Mouse (Mus musculus): ENCODE measurements at regions not wholly inside any gene's neighbourhood (a gene's known extent, or its start where the extent isn't known, plus 50 kb on each side); places are given as distances from the start of the nearest gene placed in this dataset.
"Not testable (repeated sequence)": the region's sequence is repeated elsewhere in the genome, so short reads cannot be mapped to it uniquely, and the experiment has no call there.

- DNase-seq = no peak
These were observed 569.0 kb downstream of the Lrriq3 start for GRCm38 (mm10) chr3:155662280-155662679.

- no peak for DNase-seq
These were observed 579.3 kb downstream of the Lrriq3 start for GRCm38 (mm10) chr3:155672558-155672957.

DNA sequence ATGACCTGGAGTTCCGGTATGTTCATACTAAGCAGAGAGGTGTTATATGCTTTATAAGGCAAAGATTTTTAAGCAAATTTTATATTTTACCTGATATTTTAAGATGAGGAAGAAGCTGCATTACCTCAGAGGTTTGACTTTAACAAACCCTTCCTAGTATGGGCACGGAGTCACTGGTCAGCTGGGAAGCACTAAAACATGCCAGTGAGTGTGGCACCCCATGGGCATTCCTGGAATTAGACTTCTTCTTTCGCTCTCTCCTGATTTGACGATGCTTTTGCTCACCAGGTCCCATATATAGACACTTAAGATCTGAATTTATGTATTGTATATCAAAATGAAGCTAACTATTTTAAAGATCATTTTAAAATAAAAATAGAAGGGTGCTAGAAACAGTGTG lies 587.0 kb downstream of the Lrriq3 start:
- DNase-seq = no peak

GRCm38 (mm10) chr3:155682921-155683813 lies 589.9 kb downstream of the Lrriq3 start:
- DNase-seq = no peak

DNA sequence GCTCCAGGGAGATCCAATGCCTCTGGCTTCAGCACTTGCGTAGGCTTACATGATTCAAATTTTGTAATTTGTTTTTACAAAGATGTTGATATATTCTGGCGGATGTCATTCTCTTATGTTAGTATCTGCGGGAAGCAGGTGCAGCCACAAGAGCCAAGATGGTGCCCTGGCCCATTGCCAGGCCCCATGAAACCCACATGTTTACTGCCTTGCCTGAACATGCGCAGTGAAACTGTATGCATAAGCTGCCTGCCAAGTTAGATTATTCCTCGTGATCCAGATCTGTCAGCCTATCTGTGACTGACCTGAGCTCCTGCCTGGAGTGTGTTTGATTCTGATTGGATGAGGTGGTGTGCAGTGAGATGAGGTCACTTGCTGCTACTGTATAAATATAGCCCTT lies 595.1 kb downstream of the Lrriq3 start:
- DNase-seq = no peak

- no peak for DNase-seq
These were observed 629.8 kb downstream of the Lrriq3 start for GRCm38 (mm10) chr3:155723011-155723510.

GRCm38 (mm10) chr3:155742421-155742820 lies 649.2 kb downstream of the Lrriq3 start:
- DNase-seq = no peak

GRCm38 (mm10) chr3:155746601-155747000 lies 653.4 kb downstream of the Lrriq3 start:
- DNase-seq = not testable (repeated sequence)

- DNase-seq = no peak
These were observed 654.3 kb downstream of the Lrriq3 start for GRCm38 (mm10) chr3:155747511-155747910.

GRCm38 (mm10) chr3:155757285-155757684 lies 664.1 kb downstream of the Lrriq3 start:
- DNase-seq = no peak

GRCm38 (mm10) chr3:155776019-155776418 lies 682.8 kb downstream of the Lrriq3 start:
- no peak for DNase-seq

DNA sequence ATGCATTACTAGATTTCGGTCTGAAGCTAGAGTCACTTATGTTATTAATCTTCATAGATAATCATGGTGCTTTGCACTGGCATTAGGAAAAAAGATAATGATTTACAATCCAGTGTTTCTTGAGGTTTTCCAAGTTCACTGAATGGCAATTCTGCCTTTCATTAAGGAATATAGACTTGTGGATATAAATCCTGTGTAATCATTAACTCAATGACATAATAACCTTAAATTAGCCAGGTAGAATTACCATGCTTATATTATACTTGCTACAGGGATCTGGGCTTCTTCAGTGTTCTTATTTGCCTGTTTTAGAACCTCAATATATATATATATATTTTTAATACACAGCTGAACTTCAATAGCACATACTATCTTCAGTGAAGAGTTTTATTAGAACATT lies 683.8 kb downstream of the Lrriq3 start:
- no peak for DNase-seq

GRCm38 (mm10) chr3:155815693-155816092 lies 722.5 kb downstream of the Lrriq3 start:
- DNase-seq = no peak

GRCm38 (mm10) chr3:155824863-155825262 lies 731.6 kb downstream of the Lrriq3 start:
- DNase-seq = no peak

GRCm38 (mm10) chr3:155866286-155866685 lies 695.3 kb upstream of the Negr1 start:
- DNase-seq = no peak

DNA sequence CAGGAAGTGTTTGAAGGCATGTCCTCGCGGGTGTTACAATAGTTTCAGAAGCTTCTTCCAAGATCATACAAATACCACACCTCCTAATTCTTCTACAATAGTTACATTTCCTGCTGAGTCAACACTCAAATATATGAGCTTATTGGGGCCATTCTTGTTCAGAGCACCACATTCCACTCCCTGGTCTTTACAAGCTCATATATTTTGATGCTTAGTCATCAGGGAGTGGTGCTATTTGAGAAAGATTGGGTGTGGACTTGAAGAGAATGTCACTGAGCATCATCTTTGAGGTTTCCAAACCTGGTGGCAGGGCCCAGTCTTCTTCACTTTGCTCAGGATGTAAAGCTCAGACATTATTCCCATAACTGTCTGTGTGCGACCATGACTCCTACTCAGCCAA lies 685.9 kb upstream of the Negr1 start:
- no peak for DNase-seq

DNA sequence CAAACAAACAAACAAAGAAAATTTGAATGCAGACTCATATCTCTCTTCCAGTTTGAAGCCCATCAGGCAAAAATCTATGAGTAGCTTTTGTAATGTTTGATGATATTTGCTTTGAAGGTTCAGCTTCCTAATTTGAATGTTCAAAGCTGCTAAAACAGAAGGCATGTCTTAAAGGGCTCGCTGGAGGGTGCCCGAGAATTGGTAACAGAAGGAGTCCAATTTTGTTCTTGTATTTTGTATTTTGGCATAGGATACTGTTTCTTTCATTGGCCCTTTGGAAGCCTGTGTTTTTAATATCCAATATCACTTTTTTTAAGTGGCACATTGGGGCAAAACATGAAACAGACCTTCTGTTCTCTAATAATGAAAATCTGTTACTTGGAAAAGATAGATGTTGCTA lies 683.2 kb upstream of the Negr1 start:
- DNase-seq = no peak

DNA sequence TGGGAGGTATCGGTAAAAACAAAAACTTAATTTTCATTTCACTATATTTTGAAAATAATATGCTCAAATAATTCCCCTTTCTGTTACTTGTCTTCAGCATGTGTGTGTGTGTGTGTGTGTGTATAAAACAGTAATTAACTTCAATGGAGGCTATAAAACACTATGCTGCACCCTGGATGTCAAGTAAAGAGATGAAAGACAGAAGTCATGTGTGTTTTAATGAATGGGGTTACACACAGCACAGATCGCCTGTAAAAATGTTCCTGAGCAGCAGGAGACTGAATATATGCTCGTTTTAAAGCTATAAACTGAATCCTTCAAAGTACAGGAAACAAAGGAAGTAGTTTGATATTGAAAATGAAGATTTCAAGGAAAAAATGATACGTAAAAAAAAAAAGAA lies 680.9 kb upstream of the Negr1 start:
- DNase-seq = no peak

- DNase-seq = no peak
These were observed 645.6 kb upstream of the Negr1 start for GRCm38 (mm10) chr3:155915981-155916380.

DNA sequence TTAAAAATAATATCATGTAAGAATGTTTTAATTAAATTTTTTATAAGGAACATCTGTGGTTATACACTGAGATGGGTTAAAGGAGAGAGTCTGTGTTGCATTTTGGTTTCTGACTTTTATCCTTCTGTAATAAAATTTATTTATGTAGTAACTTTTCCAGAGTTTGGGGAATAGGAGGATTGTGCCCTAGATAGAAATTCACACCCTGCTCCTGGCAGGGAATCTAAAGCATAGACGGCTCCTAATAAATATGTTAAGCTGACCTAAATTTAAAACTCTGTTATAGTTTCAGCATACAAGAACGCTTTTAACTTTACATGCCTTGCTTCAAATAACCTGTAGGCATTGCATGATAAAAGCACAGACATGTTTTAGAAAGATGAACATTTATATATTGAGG lies 618.7 kb upstream of the Negr1 start:
- DNase-seq = no peak

DNA sequence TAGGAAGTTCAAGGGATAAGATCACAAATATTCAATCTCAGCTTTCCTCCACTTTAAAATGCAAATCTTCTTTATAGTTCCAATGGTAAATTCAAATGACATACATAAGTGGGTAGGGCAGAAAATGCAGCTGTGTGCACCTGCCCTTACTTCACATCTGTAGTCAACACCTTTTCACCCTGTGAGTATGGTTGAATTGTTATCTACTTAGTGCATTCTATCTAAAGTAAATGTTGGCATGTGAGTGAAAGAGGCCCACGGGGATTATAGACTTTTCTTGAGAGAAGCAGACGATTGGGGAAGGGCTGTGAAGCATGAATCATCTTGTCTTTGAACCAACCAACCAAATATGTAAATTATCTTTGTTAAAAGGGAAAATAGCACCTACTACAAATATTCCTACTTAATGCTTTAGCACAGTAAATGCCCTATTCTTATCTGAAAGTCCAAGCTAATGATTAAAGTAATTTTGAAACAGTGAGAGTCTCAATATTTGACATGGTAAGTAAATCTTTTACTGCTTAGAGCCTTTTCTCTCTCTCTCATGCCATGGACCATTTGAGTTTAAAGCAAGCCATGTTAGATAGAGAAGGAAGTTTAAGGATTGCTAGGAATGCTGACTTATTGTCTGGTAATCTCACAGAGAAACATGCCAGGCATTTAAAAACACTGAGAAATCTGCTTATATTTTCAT lies 617.4 kb upstream of the Negr1 start:
- no peak for DNase-seq

GRCm38 (mm10) chr3:155945188-155945587 lies 616.4 kb upstream of the Negr1 start:
- no peak for DNase-seq

GRCm38 (mm10) chr3:155962496-155962895 lies 599.1 kb upstream of the Negr1 start:
- not testable (repeated sequence) for DNase-seq
